Comparison of ENCODE assay signal across 25 mouse cellular contexts in the genomic region with DNA sequence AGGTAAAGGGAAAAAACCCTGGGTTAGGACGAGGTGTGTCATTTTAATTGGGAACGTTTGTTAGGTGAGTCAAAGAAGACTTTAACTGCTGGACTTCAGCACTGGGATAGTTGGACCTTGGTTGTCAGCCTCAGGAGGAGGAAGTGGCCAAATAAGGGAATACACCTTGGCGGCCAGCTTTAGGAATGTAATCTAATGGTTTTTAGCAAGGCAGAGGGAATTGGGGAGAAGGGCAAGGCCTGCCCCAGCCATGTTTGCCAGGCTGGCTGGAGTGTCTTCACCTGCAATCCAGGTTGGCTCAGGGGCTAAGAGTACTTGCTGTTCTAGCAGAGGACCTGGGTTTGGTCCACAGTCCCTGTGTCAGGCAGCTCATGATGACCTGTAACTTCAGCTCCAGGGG. TPM values are rescaled to one million over a fixed set of nuclear protein-coding genes. Genes with fewer than 3 reads are reported as not detected.
DNase-seq lines count a peak whose midpoint lies in the region; ATAC-seq and TF ChIP-seq lines count a peak whose summit lies in the region.
"Had no signal": no experiment of that assay in that cellular context is flagged by ENCODE, and none has a peak within 500 bp of the region (broad histone marks: within the 10 kb centered on the region; RNA-seq: fewer than 3 reads in every experiment).

No protein-coding gene starts in this region.

- H3K9ac ChIP-seq in intestine, embryonic 16.5 days (ENCODE audit: low read depth, low read length) = no peak overlapping the region
- no peak overlapping the region for H3K9ac ChIP-seq in intestine, embryonic 15.5 days
- no peak overlapping the region for H3K9ac ChIP-seq in liver, adult 2 months (ENCODE audit: low read depth, low read length)
- no peak overlapping the region for H3K9ac ChIP-seq in liver, embryonic 11.5 days (ENCODE audit: low read depth, low read length)
- H3K9ac ChIP-seq in intestine, postnatal 0 days (ENCODE audit: low read depth, low read length) = no peak overlapping the region
- H3K9ac ChIP-seq: embryonic facial prominence, embryonic 12.5 days; forebrain, embryonic 12.5 days had no signal

- no peaks in the 10 kb centered on the region for H3K27me3 ChIP-seq in intestine, embryonic 16.5 days (replicated peaks; ENCODE audit: control insufficient read depth, insufficient read depth, low read length)
- no peaks in the 10 kb centered on the region for H3K27me3 ChIP-seq in intestine, embryonic 15.5 days (replicated peaks)
- H3K27me3 ChIP-seq in liver, adult 2 months (ENCODE audit: control insufficient read depth, insufficient read depth, low read length) = no peaks in the 10 kb centered on the region
- no peaks in the 10 kb centered on the region for H3K27me3 ChIP-seq in liver, embryonic 11.5 days (replicated peaks; ENCODE audit: control insufficient read depth, insufficient read depth, low read length)
- no peaks in the 10 kb centered on the region for H3K27me3 ChIP-seq in intestine, postnatal 0 days (replicated peaks; ENCODE audit: control insufficient read depth, insufficient read depth, low read length)
- H3K27me3 ChIP-seq in small intestine, adult 2 months (ENCODE audit: control insufficient read depth, insufficient read depth, low read length) = no peaks in the 10 kb centered on the region
- H3K27me3 ChIP-seq: embryonic facial prominence, embryonic 12.5 days; forebrain, embryonic 12.5 days; Patski had no signal

- no peaks in the 10 kb centered on the region for H3K79me2 ChIP-seq in liver, adult 2 months (ENCODE audit: control insufficient read depth, insufficient read depth, low read length)

- DNase-seq in liver, adult 2 months (ENCODE audit: extremely low read depth, low read depth, low spot score) = peak; percentile 76
- DNase-seq in liver, embryonic 11.5 days (ENCODE audit: low spot score) = no peak
- DNase-seq in Muller cell, postnatal 12 days (ENCODE audit: inconsistent ontology term) = no peak
- DNase-seq in layer of hippocampus, adult 18-20 months (ENCODE audit: low spot score in 2 of 2) = no peak
- DNase-seq: adrenal gland, adult 8-10 months; adrenal gland, postnatal 14 days; adrenal gland, postnatal 36 days; cerebellum, adult 11-12 months; cerebellum, adult 2 months; cerebellum, adult 9-10 months; cerebellum, postnatal 10 days; cerebellum, postnatal 25 days had no signal

- H3K4me3 ChIP-seq in intestine, embryonic 16.5 days (ENCODE audit: low read length) = no peak overlapping the region
- no peak overlapping the region for H3K4me3 ChIP-seq in intestine, embryonic 15.5 days (replicated peaks)
- H3K4me3 ChIP-seq in liver, adult 2 months (ENCODE audit: insufficient read depth, low read depth, low read length) = no peak overlapping the region
- no peak overlapping the region for H3K4me3 ChIP-seq in liver, embryonic 11.5 days (ENCODE audit: low read depth, low read length)
- no peak overlapping the region for H3K4me3 ChIP-seq in intestine, postnatal 0 days (ENCODE audit: low read depth, low read length)
- H3K4me3 ChIP-seq in small intestine, adult 2 months (ENCODE audit: low read depth, low read length) = no peak overlapping the region
- H3K4me3 ChIP-seq: embryonic facial prominence, embryonic 10.5 days; embryonic facial prominence, embryonic 12.5 days; forebrain, embryonic 10.5 days; forebrain, embryonic 12.5 days had no signal

- no peak for TF ChIP-seq POLR2A in liver, adult 2 months (IDR thresholded peaks at IDR 0.05; ENCODE audit: extremely low read depth, insufficient read depth, low read length)
- TF ChIP-seq POLR2A in small intestine, adult 2 months (IDR thresholded peaks at IDR 0.05; ENCODE audit: low read depth, low read length) = no peak

- WGBS in intestine, embryonic 16.5 days = 50% methylated on average over 3 of the region's 3 CpGs
- 55% methylated on average over 3 of the region's 3 CpGs for WGBS in intestine, embryonic 15.5 days
- 51% methylated on average over 3 of the region's 3 CpGs for WGBS in liver, adult 2 months
- WGBS in liver, embryonic 11.5 days = 72% methylated on average over 3 of the region's 3 CpGs
- WGBS in intestine, postnatal 0 days = 25% methylated on average over 3 of the region's 3 CpGs
- 26% methylated on average over 3 of the region's 3 CpGs for WGBS in small intestine, adult 2 months

- ATAC-seq in intestine, embryonic 16.5 days = peak; percentile 31; the same call in 1 of the 2 replicates
- ATAC-seq in intestine, embryonic 15.5 days = no peak
- ATAC-seq in liver, embryonic 11.5 days (replicated peaks; ENCODE audit: low FRiP score) = no peak
- ATAC-seq in intestine, postnatal 0 days = peak; percentile 33; the same call in 1 of the 2 replicates
- ATAC-seq: activated CD4-positive, CD25-positive, alpha-beta regulatory T cell, adult 4 months; forebrain, embryonic 14.5 days; forebrain, embryonic 16.5 days; Patski had no signal

- no peaks in the 10 kb centered on the region for H3K9me3 ChIP-seq in intestine, embryonic 16.5 days (ENCODE audit: control insufficient read depth, low read length)
- H3K9me3 ChIP-seq in intestine, embryonic 15.5 days = no peaks in the 10 kb centered on the region
- no peaks in the 10 kb centered on the region for H3K9me3 ChIP-seq in liver, embryonic 11.5 days (ENCODE audit: control insufficient read depth, low read length)
- no peaks in the 10 kb centered on the region for H3K9me3 ChIP-seq in intestine, postnatal 0 days (ENCODE audit: control insufficient read depth)
- H3K9me3 ChIP-seq: embryonic facial prominence, embryonic 10.5 days; embryonic facial prominence, embryonic 12.5 days; forebrain, embryonic 10.5 days; forebrain, embryonic 12.5 days had no signal

- TF ChIP-seq CTCF in liver, adult 2 months (IDR thresholded peaks at IDR 0.05; ENCODE audit: low read depth, low read length) = no peak
- no peak for TF ChIP-seq CTCF in intestine, postnatal 0 days (IDR thresholded peaks at IDR 0.05; ENCODE audit: low read depth)
- TF ChIP-seq CTCF in small intestine, adult 2 months (IDR thresholded peaks at IDR 0.05; ENCODE audit: extremely low read depth, insufficient read length, insufficient replicate concordance, low read depth, low read length) = no peak

- no peak overlapping the region for H3K4me2 ChIP-seq in intestine, embryonic 16.5 days (ENCODE audit: low read depth, low read length)
- no peak overlapping the region for H3K4me2 ChIP-seq in intestine, embryonic 15.5 days (replicated peaks)
- H3K4me2 ChIP-seq in liver, embryonic 11.5 days = no peak overlapping the region
- H3K4me2 ChIP-seq in intestine, postnatal 0 days (replicated peaks; ENCODE audit: low read depth) = no peak overlapping the region
- H3K4me2 ChIP-seq: embryonic facial prominence, embryonic 12.5 days; forebrain, embryonic 12.5 days had no signal

- no peak overlapping the region for H3K27ac ChIP-seq in intestine, embryonic 16.5 days (ENCODE audit: low read length)
- no peak overlapping the region for H3K27ac ChIP-seq in intestine, embryonic 15.5 days
- H3K27ac ChIP-seq in liver, adult 2 months (replicated peaks; ENCODE audit: insufficient read depth, low read depth, low read length) = no peak overlapping the region
- no peak overlapping the region for H3K27ac ChIP-seq in liver, embryonic 11.5 days (ENCODE audit: low read depth, low read length)
- no peak overlapping the region for H3K27ac ChIP-seq in intestine, postnatal 0 days (ENCODE audit: low read depth, low read length)
- peak overlapping the region; percentile 87 for H3K27ac ChIP-seq in small intestine, adult 2 months (ENCODE audit: insufficient read depth, low read depth, low read length)
- H3K27ac ChIP-seq: embryonic facial prominence, embryonic 10.5 days; embryonic facial prominence, embryonic 12.5 days; forebrain, embryonic 10.5 days; forebrain, embryonic 12.5 days had no signal

- no peaks in the 10 kb centered on the region for H3K4me1 ChIP-seq in intestine, embryonic 16.5 days (ENCODE audit: control insufficient read depth, insufficient read depth, low read length)
- no peaks in the 10 kb centered on the region for H3K4me1 ChIP-seq in intestine, embryonic 15.5 days (replicated peaks)
- no peaks in the 10 kb centered on the region for H3K4me1 ChIP-seq in liver, adult 2 months (ENCODE audit: control insufficient read depth, insufficient read depth, low read length)
- H3K4me1 ChIP-seq in liver, embryonic 11.5 days (replicated peaks; ENCODE audit: control insufficient read depth, insufficient read depth, low read length) = no peaks in the 10 kb centered on the region
- no peaks in the 10 kb centered on the region for H3K4me1 ChIP-seq in intestine, postnatal 0 days (replicated peaks; ENCODE audit: control insufficient read depth, insufficient read depth, low read length)
- peaks cover 7% of the 10 kb centered on the region; the same call in 1 of the 2 replicates for H3K4me1 ChIP-seq in small intestine, adult 2 months (ENCODE audit: control insufficient read depth, insufficient read depth, insufficient read length, low read length)
- H3K4me1 ChIP-seq: embryonic facial prominence, embryonic 10.5 days; embryonic facial prominence, embryonic 12.5 days; forebrain, embryonic 10.5 days; forebrain, embryonic 12.5 days had no signal

- H3K36me3 ChIP-seq in intestine, embryonic 16.5 days (ENCODE audit: control insufficient read depth, insufficient read depth, low read length) = no peaks in the 10 kb centered on the region
- no peaks in the 10 kb centered on the region for H3K36me3 ChIP-seq in intestine, embryonic 15.5 days
- H3K36me3 ChIP-seq in liver, adult 2 months (ENCODE audit: control insufficient read depth, insufficient read depth, low read length) = no peaks in the 10 kb centered on the region
- H3K36me3 ChIP-seq in liver, embryonic 11.5 days (ENCODE audit: control insufficient read depth, insufficient read depth, low read length) = no peaks in the 10 kb centered on the region
- no peaks in the 10 kb centered on the region for H3K36me3 ChIP-seq in intestine, postnatal 0 days (ENCODE audit: control insufficient read depth, insufficient read depth)
- H3K36me3 ChIP-seq in small intestine, adult 2 months (ENCODE audit: control insufficient read depth, insufficient read depth, low read length) = no peaks in the 10 kb centered on the region
- H3K36me3 ChIP-seq: embryonic facial prominence, embryonic 10.5 days; embryonic facial prominence, embryonic 12.5 days; forebrain, embryonic 10.5 days; forebrain, embryonic 12.5 days had no signal

RNA-seq across cellular contexts. Expression of a gene that starts 17.7 kb away (rescaled TPM):
- polyA plus RNA-seq in intestine, embryonic 16.5 days (2015; fragmentation: Nextera tagmentation; extraction: Ambion mirVana) = 35.7 and 36.2 TPM in 2 replicates
- 40.6 and 45.4 TPM in 2 replicates for polyA plus RNA-seq in intestine, embryonic 15.5 days (2015; fragmentation: Nextera tagmentation; extraction: Ambion mirVana)
- total RNA-seq in liver, adult 2 months (2014; rRNA removed) = 12.2 and 14.4 TPM in 2 replicates
- polyA plus RNA-seq in liver, adult 2 months (2012; rRNA removed) = 13.0 TPM in 2 replicates
- 39.8 and 49.1 TPM in 2 replicates for polyA plus RNA-seq in liver, embryonic 11.5 days (2014; fragmentation: Nextera tagmentation; extraction: Ambion mirVana)
- 38.0 and 46.2 TPM in 2 replicates for polyA plus RNA-seq in intestine, postnatal 0 days (2015; fragmentation: Nextera tagmentation; extraction: Ambion mirVana)
- polyA plus RNA-seq in small intestine, adult 2 months (2012; rRNA removed) = 19.7 and 29.1 TPM in 2 replicates
- 10 to 100 TPM; 53.8 to 61.3 TPM for total RNA-seq in layer of hippocampus, adult 18-20 months (2021)

RNA-seq across cellular contexts. Expression of a gene that starts 19.9 kb away (rescaled TPM):
- 2.6 and 4.3 TPM in 2 replicates for polyA plus RNA-seq in intestine, embryonic 16.5 days (2015; fragmentation: Nextera tagmentation; extraction: Ambion mirVana)
- polyA plus RNA-seq in intestine, embryonic 15.5 days (2015; fragmentation: Nextera tagmentation; extraction: Ambion mirVana) = 2.9 TPM in 2 replicates
- 0.28 TPM in 1 of 2 replicates, not detected in the other for total RNA-seq in liver, adult 2 months (2014; rRNA removed)
- polyA plus RNA-seq in liver, adult 2 months (2012; rRNA removed) = not detected in 2 replicates
- polyA plus RNA-seq in liver, embryonic 11.5 days (2014; fragmentation: Nextera tagmentation; extraction: Ambion mirVana) = 0.18 TPM in 1 of 2 replicates, not detected in the other
- polyA plus RNA-seq in intestine, postnatal 0 days (2015; fragmentation: Nextera tagmentation; extraction: Ambion mirVana) = 5.5 and 5.8 TPM in 2 replicates
- polyA plus RNA-seq in small intestine, adult 2 months (2012; rRNA removed) = 3.3 and 6.2 TPM in 2 replicates
- total RNA-seq in layer of hippocampus, adult 18-20 months (2021) = under 1 TPM in 1 of 2 experiments, not detected in 1; 0.23 TPM
- total RNA-seq: MEL had no signal

RNA-seq across cellular contexts. Expression of a gene that starts 49.8 kb away (rescaled TPM):
- 322 and 330 TPM in 2 replicates for polyA plus RNA-seq in intestine, embryonic 16.5 days (2015; fragmentation: Nextera tagmentation; extraction: Ambion mirVana)
- polyA plus RNA-seq in intestine, embryonic 15.5 days (2015; fragmentation: Nextera tagmentation; extraction: Ambion mirVana) = 304 and 312 TPM in 2 replicates
- 135 and 170 TPM in 2 replicates for total RNA-seq in liver, adult 2 months (2014; rRNA removed)
- 41.1 and 84.0 TPM in 2 replicates for polyA plus RNA-seq in liver, adult 2 months (2012; rRNA removed)
- 312 and 323 TPM in 2 replicates for polyA plus RNA-seq in liver, embryonic 11.5 days (2014; fragmentation: Nextera tagmentation; extraction: Ambion mirVana)
- 370 and 395 TPM in 2 replicates for polyA plus RNA-seq in intestine, postnatal 0 days (2015; fragmentation: Nextera tagmentation; extraction: Ambion mirVana)
- polyA plus RNA-seq in small intestine, adult 2 months (2012; rRNA removed) = 7.1 and 16.5 TPM in 2 replicates
- 100 to 1,000 TPM; 198 to 204 TPM for total RNA-seq in layer of hippocampus, adult 18-20 months (2021)

Comparison
In these comparisons a context has a peak if more than half of its experiments do, and no peak if none do; other contexts are left out.
1. ATAC-seq: peak in intestine, embryonic 16.5 days (single experiment) and intestine, postnatal 0 days (single experiment); none in intestine, embryonic 15.5 days (single experiment) and liver, embryonic 11.5 days (single experiment).